Mouse (Mus musculus) lung, embryonic 14.5 days (tissue): ENCODE measurements at regions not wholly inside any gene's neighbourhood (a gene's known extent, or its start where the extent isn't known, plus 50 kb on each side); places are given as distances from the start of the nearest gene placed in this dataset.
A peak's percentile ranks its signal among the peaks of the same experiment; 100 is the strongest.

Experiments used
- ATAC-seq: fragments of 200-750 bp; cut with Nextera tagmentation; 2 replicates; pipeline ENCODE4 v1.8.0; 2017; ENCODE audit warnings: mild to moderate bottlenecking, moderate TSS enrichment, moderate library complexity; ENCODE audit not compliant: insufficient read depth
- DNase-seq: peaks from one replicate; pipeline ENCODE4 v3.0.0-alpha.2; 2015
- H3K27ac ChIP-seq: fragments of 300-500 bp; sonication (generic); 2 replicates; pipeline ENCODE4 v1.5.1; 2014; ENCODE audit warnings: low read depth, mild to moderate bottlenecking, moderate library complexity
- H3K27me3 ChIP-seq: fragments of 300-500 bp; sonication (generic); 2 replicates; pipeline ENCODE4 v1.6.1; 2014; ENCODE audit warnings: low read length, control low read depth; ENCODE audit not compliant: insufficient read depth
- H3K36me3 ChIP-seq: fragments of 300-500 bp; sonication (generic); 2 replicates; pipeline ENCODE4 v1.6.1; 2014; ENCODE audit warnings: control low read depth; ENCODE audit not compliant: insufficient read depth
- H3K4me1 ChIP-seq: fragments of 300-500 bp; sonication (generic); 2 replicates; pipeline ENCODE4 v1.6.1; 2014; ENCODE audit warnings: antibody characterized with exemption, control low read depth; ENCODE audit not compliant: insufficient read depth
- H3K4me2 ChIP-seq: fragments of 300-500 bp; sonication (generic); 2 replicates; pipeline ENCODE4 v1.6.1; 2014; ENCODE audit warnings: mild to moderate bottlenecking
- H3K4me3 ChIP-seq: fragments of 300-500 bp; sonication (generic); 2 replicates; pipeline ENCODE4 v1.5.1; 2014; ENCODE audit warnings: low read depth, low read length
- H3K9ac ChIP-seq: fragments of 300-500 bp; sonication (generic); 2 replicates; pipeline ENCODE4 v1.6.1; 2014
- H3K9me3 ChIP-seq: fragments of 300-500 bp; sonication (generic); 2 replicates; pipeline ENCODE4 v1.6.1; 2016; ENCODE audit warnings: low read depth, low read length, control low read depth
- CTCF ChIP-seq: IDR thresholded peaks from 2 replicates; pipeline ENCODE4 v1.5.1; 2016; ENCODE audit warnings: antibody characterized with exemption, low read depth
- WGBS: fragments of 180-500 bp; shearing (Covaris S2); extraction: QIAGEN DNeasy Blood & Tissue Kit; methylation state at CpG from one replicate; pipeline ENCODE4 v1.1.7; 2014; 5-methylcytosine and 5-hydroxymethylcytosine counted together

DNA sequence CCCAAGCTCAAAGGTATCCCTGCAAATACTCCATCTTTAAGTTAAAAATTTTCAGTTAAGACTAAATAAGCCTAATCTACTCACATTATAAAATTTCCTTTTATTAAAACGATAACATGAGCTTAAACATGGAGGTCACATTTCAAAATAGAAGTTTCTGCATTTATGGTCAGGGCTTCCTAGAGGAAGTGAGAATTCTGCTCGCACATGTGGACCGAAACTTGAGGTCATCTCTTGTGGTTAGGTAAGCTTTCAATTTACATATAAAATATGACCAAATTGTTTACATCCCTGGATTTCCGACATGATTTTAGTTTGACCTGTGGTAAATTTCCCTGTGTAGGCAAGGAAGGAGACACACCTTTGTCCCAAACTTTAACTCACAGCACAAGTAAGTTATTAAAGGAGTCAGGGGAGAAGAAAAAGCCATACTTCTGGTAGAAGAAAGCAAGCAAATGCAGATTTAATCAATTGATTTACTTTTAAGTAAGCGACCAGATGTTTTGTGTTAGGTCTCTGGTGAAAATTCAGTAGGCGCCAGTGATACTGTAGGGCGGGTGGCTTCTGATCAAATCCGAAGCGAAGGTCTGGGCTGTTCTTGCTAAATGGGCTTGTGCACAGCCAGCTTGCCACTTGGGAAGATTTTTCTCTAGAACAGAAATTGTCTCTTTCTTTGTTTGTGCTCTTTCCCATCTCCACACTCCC lies 119.5 kb upstream of the Dkk2 start:
- Histone ChIP-seq H3K27me3 (peaks cover 8% of the 10 kb centered on the region), H3K9ac (no peak overlapping the region), H3K4me1 (0 out of 2 replicates have a peak, but pooled peaks cover 4% of the 10 kb centered on the region), H3K36me3 (no peaks in the 10 kb centered on the region), H3K4me3 (no peak overlapping the region), H3K4me2 (peak overlapping the region; percentile 16), H3K9me3 (no peaks in the 10 kb centered on the region), H3K27ac (no peak overlapping the region)
- DNase-seq (peak; percentile 68), ATAC-seq (no peak)
- TF ChIP-seq CTCF: no peak
- 47% methylated on average over 9 of the region's 9 CpGs for WGBS

DNA sequence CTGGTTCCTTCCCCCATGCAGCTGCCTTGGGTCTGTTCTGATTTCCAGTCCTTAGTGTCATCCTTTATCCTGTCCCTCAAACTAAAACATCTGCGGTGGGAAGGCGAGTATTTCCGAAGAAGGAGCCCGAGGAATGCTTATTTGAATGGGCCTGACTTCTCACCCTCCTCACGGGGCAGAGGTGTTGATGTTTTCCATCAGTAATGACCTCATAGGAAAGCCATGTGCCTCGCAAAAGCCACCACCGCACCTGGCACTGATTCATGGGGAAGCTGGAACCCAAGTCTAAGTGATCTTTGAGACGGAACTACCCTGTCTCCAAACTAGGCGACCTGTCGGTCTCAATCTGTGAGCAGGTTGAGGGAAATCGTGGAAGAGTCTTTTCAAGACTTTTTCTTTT lies 117.8 kb upstream of the Dkk2 start:
- H3K4me1 ChIP-seq: 0 out of 2 replicates have a peak, but pooled peaks cover 4% of the 10 kb centered on the region
- ATAC-seq (no peak), DNase-seq (no peak)
- H3K4me2 ChIP-seq: no peak overlapping the region
- 42% methylated on average over 11 of the region's 11 CpGs for WGBS
- no peaks in the 10 kb centered on the region for H3K36me3 ChIP-seq
- H3K27me3 ChIP-seq: peaks cover 8% of the 10 kb centered on the region
- H3K9ac ChIP-seq: no peak overlapping the region
- TF ChIP-seq CTCF: no peak
- H3K4me3 ChIP-seq: no peak overlapping the region
- no peak overlapping the region for H3K27ac ChIP-seq
- H3K9me3 ChIP-seq: no peaks in the 10 kb centered on the region

DNA sequence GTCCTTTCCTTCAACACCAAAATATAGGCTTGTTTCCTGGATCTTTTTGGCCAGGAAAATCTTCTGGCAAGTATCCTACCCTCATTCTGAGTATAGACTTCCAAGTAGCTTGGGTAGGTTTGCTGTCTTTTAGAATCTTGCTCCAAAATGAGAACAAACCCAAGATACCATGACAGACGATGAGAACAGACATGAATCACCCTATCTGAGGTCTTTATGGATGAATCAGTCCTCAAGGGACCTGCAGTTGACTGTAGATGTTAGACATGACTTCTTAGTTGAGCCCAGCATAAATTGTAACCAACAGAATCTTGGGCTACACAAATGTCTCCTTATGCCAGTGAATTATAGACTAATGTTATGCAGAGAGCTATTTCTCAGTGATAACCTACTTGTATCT lies 114.3 kb upstream of the Dkk2 start:
- Histone ChIP-seq H3K27ac (no peak overlapping the region), H3K4me2 (no peak overlapping the region), H3K4me1 (0 out of 2 replicates have a peak, but pooled peaks cover 4% of the 10 kb centered on the region), H3K9me3 (no peaks in the 10 kb centered on the region), H3K4me3 (no peak overlapping the region), H3K27me3 (peaks cover 8% of the 10 kb centered on the region), H3K9ac (no peak overlapping the region), H3K36me3 (no peaks in the 10 kb centered on the region)
- no peak for ATAC-seq
- DNase-seq: no peak
- 88% methylated on average over 1 of the region's 1 CpGs for WGBS
- no peak for TF ChIP-seq CTCF

DNA sequence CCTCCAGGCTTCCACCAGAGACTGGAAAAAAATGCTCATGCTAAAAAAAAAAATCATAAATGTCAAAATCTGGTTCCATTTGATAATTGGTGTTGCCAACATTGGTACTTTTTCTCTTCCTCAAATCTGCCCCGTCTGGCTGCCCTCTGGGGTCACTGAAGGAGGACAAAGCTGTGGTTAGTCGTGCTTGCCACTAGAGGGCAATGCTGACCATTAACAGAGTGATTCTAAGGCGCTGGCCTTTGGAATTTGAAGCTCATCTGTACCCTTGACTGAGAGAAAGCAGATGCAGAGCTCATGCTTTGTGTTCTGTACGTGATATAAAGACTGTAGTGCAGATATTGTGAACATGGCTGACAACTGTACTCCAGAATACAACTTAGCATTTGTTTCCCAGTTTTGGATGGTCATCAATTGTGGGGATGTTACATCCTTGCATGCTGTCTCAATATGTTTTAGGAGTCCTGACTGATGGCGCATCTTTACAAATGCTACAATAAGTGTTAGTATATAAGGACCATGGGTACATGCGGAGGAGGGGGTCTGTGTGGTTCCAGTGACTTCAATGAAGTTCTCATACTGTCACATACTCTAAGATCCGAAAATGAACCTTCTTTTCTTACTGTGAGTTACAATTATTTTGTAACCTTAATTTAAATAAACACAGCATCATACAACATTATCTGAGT lies 109.0 kb upstream of the Dkk2 start:
- no peaks in the 10 kb centered on the region for H3K4me1 ChIP-seq
- ATAC-seq (peak; percentile 90), DNase-seq (peak; percentile 90)
- H3K36me3 ChIP-seq: no peaks in the 10 kb centered on the region
- no peaks in the 10 kb centered on the region for H3K9me3 ChIP-seq
- H3K9ac ChIP-seq: no peak overlapping the region
- no peak overlapping the region for H3K4me3 ChIP-seq
- no peak overlapping the region for H3K4me2 ChIP-seq
- no peak overlapping the region for H3K27ac ChIP-seq
- WGBS: 31% methylated on average over 7 of the region's 7 CpGs
- TF ChIP-seq CTCF: peak; percentile 90
- no peaks in the 10 kb centered on the region for H3K27me3 ChIP-seq

DNA sequence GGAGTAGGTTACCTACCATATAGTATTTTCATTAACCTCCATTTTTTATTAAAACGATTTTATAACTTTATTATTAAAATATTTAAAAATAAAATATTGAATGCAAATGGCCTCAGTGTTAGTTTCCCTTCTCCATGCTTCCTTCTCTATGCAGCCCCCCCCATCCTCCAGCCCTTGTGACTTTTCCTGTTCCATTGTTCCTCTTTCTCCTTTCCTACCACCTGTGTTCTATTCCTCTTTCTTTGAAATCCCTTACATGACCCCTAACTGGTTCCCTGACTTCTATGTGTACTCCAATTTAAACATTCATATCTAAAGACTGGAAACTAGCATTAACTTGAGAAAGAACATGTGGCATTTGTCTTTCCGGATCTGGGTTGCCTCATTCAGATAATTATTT lies 101.8 kb upstream of the Dkk2 start:
- H3K27ac ChIP-seq: no peak overlapping the region
- no peak overlapping the region for H3K4me3 ChIP-seq
- WGBS: 74% methylated on average over 2 of the region's 2 CpGs
- no peak for TF ChIP-seq CTCF
- ATAC-seq (no peak), DNase-seq (no peak)
- H3K4me1 ChIP-seq: no peaks in the 10 kb centered on the region
- no peaks in the 10 kb centered on the region for H3K27me3 ChIP-seq
- no peak overlapping the region for H3K4me2 ChIP-seq
- H3K36me3 ChIP-seq: no peaks in the 10 kb centered on the region
- no peak overlapping the region for H3K9ac ChIP-seq
- H3K9me3 ChIP-seq: no peaks in the 10 kb centered on the region

DNA sequence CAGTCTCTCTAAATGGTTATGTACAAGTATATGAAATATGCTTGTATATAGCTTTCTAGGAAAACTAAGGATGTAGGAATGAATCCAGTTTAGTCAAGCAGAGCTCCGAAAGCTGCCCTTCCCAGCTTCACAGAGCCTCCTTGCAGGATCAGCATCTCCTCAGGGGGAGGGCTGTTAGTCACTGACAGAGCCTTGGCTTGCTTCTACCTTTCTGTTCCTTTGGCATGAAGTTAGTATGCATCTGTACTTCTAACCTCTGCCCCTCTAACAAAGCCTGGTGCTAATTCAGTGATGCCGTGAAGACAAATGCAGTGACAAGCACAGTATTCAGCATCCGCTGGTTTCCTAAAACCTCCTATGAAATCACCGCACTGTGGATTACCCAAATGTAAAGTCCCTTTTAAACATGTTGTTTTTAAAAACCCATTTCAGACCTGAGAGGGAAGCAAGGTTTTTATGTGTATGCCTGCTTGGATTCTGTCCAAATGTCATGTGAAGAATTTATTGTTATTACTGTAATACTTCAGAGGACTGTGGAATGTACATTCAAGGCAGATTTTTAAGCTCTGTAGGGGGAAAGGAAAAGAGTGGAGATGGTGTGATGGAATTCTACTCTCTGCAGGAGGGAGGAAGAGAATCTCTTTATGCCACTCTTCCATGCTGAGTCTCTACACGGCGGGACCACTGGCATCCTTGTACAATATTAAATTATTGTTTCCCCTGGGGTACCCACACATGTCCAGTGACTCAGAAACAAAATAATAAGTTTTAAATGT lies 86.1 kb upstream of the Dkk2 start:
- H3K9me3 ChIP-seq: no peaks in the 10 kb centered on the region
- H3K4me2 ChIP-seq: no peak overlapping the region
- H3K27ac ChIP-seq: no peak overlapping the region
- TF ChIP-seq CTCF: no peak
- DNase-seq: peak; percentile 64
- 55% methylated on average over 6 of the region's 6 CpGs for WGBS
- no peak overlapping the region for H3K4me3 ChIP-seq
- H3K9ac ChIP-seq: no peak overlapping the region
- no peaks in the 10 kb centered on the region for H3K36me3 ChIP-seq
- ATAC-seq: no peak
- H3K27me3 ChIP-seq: no peaks in the 10 kb centered on the region
- H3K4me1 ChIP-seq: no peaks in the 10 kb centered on the region

DNA sequence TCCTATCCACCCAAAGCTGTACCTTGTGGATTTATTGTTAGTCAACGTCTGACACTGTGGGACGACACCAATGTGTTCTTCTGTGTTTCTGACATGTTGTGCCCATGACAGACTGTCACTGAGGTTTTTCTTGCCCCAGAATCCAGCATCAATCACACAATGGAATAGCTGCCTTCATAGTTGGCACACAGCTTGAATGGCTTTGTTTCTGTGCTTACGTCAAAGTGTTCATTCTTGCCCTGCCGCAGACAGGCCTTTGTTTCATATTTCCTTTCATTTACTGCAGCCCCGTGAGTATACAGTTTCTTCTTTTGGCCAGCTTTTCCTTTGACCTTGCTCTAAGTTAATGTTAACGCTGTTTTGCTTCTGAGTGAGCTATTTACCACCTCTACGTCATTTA lies 78.9 kb upstream of the Dkk2 start:
- no peak for ATAC-seq
- Histone ChIP-seq H3K27me3 (no peaks in the 10 kb centered on the region), H3K4me1 (no peaks in the 10 kb centered on the region)

More for the DNA sequence above, 78.9 kb upstream of the Dkk2 start:
- H3K9ac ChIP-seq: no peak overlapping the region
- H3K27ac ChIP-seq: no peak overlapping the region
- H3K4me2 ChIP-seq: no peak overlapping the region
- WGBS: 68% methylated on average over 7 of the region's 7 CpGs
- no peaks in the 10 kb centered on the region for H3K9me3 ChIP-seq
- H3K4me3 ChIP-seq: no peak overlapping the region
- no peak for TF ChIP-seq CTCF
- H3K36me3 ChIP-seq: no peaks in the 10 kb centered on the region
- DNase-seq: peak; percentile 43
